In genomic region chr19:3935032-3935895, GRCm38 (mm10) we compare ENCODE assay signal across 8 mouse cellular contexts. TPM values are rescaled to one million over a fixed set of nuclear protein-coding genes. Genes with fewer than 3 reads are reported as not detected.
DNase-seq lines count a peak whose midpoint lies in the region; ATAC-seq and TF ChIP-seq lines count a peak whose summit lies in the region.

Gene Unc93b1 (plus strand): TSS chr19:3935186.

- WGBS in cerebellum, adult 2 months: 22% methylated on average over 41 of the region's 42 CpGs
- 7% methylated on average over 42 of the region's 42 CpGs for WGBS in hindbrain, postnatal 0 days

- no peak for TF ChIP-seq CTCF in cerebellum, adult 2 months (IDR thresholded peaks at IDR 0.05; ENCODE audit: borderline replicate concordance, insufficient read depth, low read depth, low read length)
- no peak for TF ChIP-seq CTCF in hindbrain, postnatal 0 days (IDR thresholded peaks at IDR 0.05; ENCODE audit: low read depth)

- no peak for TF ChIP-seq POLR2A in cerebellum, adult 2 months (IDR thresholded peaks at IDR 0.05; ENCODE audit: borderline replicate concordance, insufficient read depth, low read length)

- peak within 1 kb of the TSS; percentile 53 for H3K4me3 ChIP-seq in cerebellum, adult 2 months (replicated peaks; ENCODE audit: insufficient read depth, low read depth, low read length)
- peak within 1 kb of the TSS; percentile 74 for H3K4me3 ChIP-seq in brown adipose tissue, adult 24 weeks (ENCODE audit: insufficient read depth, low read depth, low read length)
- H3K4me3 ChIP-seq in hindbrain, postnatal 0 days (ENCODE audit: low read length): peak within 1 kb of the TSS; percentile 36

- no peaks in the 10 kb centered on the region for H3K27me3 ChIP-seq in cerebellum, adult 2 months (ENCODE audit: control insufficient read depth, insufficient read depth, low read length)
- no peaks in the 10 kb centered on the region for H3K27me3 ChIP-seq in hindbrain, postnatal 0 days (ENCODE audit: insufficient read depth, low read length)

- DNase-seq in cerebellum, adult 2 months: no peak
- no peak for DNase-seq in cerebellum, adult 9-11 months
- peak; percentile 77 for DNase-seq in gastrocnemius, postnatal 14 days
- peak; percentile 50 for DNase-seq in hindbrain, postnatal 0 days (ENCODE audit: low spot score)
- peak in 1 of 2 experiments; percentile 35 for DNase-seq in left cerebral cortex, postnatal 25 days (ENCODE audit: low spot score in 2 of 2)
- peak; percentile 50 to 79 for DNase-seq in spleen, postnatal 10 days (ENCODE audit: low spot score in 2 of 2)

- peak within 1 kb of the TSS; percentile 78 for H3K4me2 ChIP-seq in hindbrain, postnatal 0 days (ENCODE audit: low read depth, low read length)

- H3K36me3 ChIP-seq in hindbrain, postnatal 0 days (ENCODE audit: insufficient read depth, low read length): no peaks in the 10 kb centered on the region

- peak; percentile 78 for ATAC-seq in hindbrain, postnatal 0 days
- ATAC-seq in megakaryocyte-erythroid progenitor cell, adult 5-6 weeks (replicated peaks; ENCODE audit: low FRiP score, low TSS enrichment, poor library complexity, severe bottlenecking): peak; percentile 91

- no peak within 1 kb of the TSS for H3K27ac ChIP-seq in cerebellum, adult 2 months (ENCODE audit: insufficient read depth, low read length)
- peak within 1 kb of the TSS; percentile 40 for H3K27ac ChIP-seq in brown adipose tissue, adult 24 weeks (replicated peaks; ENCODE audit: low read depth, low read length)
- no peak within 1 kb of the TSS for H3K27ac ChIP-seq in hindbrain, postnatal 0 days

- peak within 1 kb of the TSS; percentile 39 for H3K9ac ChIP-seq in hindbrain, postnatal 0 days (replicated peaks; ENCODE audit: low read length)

- H3K9me3 ChIP-seq in hindbrain, postnatal 0 days (ENCODE audit: low read length): no peaks in the 10 kb centered on the region

- H3K4me1 ChIP-seq in cerebellum, adult 2 months (ENCODE audit: control insufficient read depth, insufficient read depth, low read length): peaks cover 17% of the 10 kb centered on the region
- peaks cover 7% of the 10 kb centered on the region for H3K4me1 ChIP-seq in brown adipose tissue, adult 24 weeks (ENCODE audit: control insufficient read depth, insufficient read depth, insufficient read length, low read length)
- H3K4me1 ChIP-seq in hindbrain, postnatal 0 days (ENCODE audit: insufficient read depth, low read length): 0 out of 2 replicates have a peak, but pooled peaks cover 15% of the 10 kb centered on the region

- intact Hi-C loops in gastrocnemius, postnatal 14 days (cut with DNase I; ENCODE audit: low total_unique reads): no loop called here
- intact Hi-C loops in left cerebral cortex, postnatal 25 days (cut with DNase I): no loop called here

RNA-seq across cellular contexts. Expression of gene Unc93b1, which starts in this region (rescaled TPM):
- polyA plus RNA-seq in cerebellum, adult 2 months (2012; rRNA removed): 14.3 and 14.5 TPM in 2 replicates
- 25.3 and 25.4 TPM in 2 replicates for polyA plus RNA-seq in brown adipose tissue, adult 24 weeks (2012; ENCODE audit: insufficient read depth, insufficient read length, missing spikeins)
- 10 to 100 TPM; 13.7 to 13.8 TPM for total RNA-seq in gastrocnemius, postnatal 14 days (2021)
- 12.8 and 19.9 TPM in 2 replicates for total RNA-seq in hindbrain, postnatal 0 days (2014; rRNA removed)
- 15.3 and 16.3 TPM in 2 replicates for polyA plus RNA-seq in hindbrain, postnatal 0 days (2015; fragmentation: Nextera tagmentation; extraction: Ambion mirVana)
- 10 to 100 TPM; 14.1 to 16.1 TPM for total RNA-seq in left cerebral cortex, postnatal 25 days (2021)
- total RNA-seq in megakaryocyte-erythroid progenitor cell, adult 5-6 weeks (2014; fragmentation: Nextera tagmentation): 9.1 and 10.4 TPM in 2 replicates
- 3.9 and 16.4 TPM in 2 replicates for total RNA-seq in megakaryocyte-erythroid progenitor cell, adult 5-6 weeks (2017)

Comparison
In these comparisons a context has a peak if more than half of its experiments do, and no peak if none do; other contexts are left out.
1. DNase-seq: peak in gastrocnemius, postnatal 14 days (single experiment), hindbrain, postnatal 0 days (single experiment) and spleen, postnatal 10 days (2 of 2); none in cerebellum, adult 2 months (0 of 2) and cerebellum, adult 9-11 months (single experiment).
2. Peak in every context shown above with its lines, with median percentiles within 50 percentile points of each other: H3K4me3 ChIP-seq.